Mouse (Mus musculus): ENCODE measurements around the gene Proca1. TPM values are rescaled to one million over a fixed set of nuclear protein-coding genes. Genes with fewer than 3 reads are reported as not detected.

Gene Proca1
- polyA plus RNA-seq, 1 experiment from 2014 or later: 2.9 TPM

DNA sequence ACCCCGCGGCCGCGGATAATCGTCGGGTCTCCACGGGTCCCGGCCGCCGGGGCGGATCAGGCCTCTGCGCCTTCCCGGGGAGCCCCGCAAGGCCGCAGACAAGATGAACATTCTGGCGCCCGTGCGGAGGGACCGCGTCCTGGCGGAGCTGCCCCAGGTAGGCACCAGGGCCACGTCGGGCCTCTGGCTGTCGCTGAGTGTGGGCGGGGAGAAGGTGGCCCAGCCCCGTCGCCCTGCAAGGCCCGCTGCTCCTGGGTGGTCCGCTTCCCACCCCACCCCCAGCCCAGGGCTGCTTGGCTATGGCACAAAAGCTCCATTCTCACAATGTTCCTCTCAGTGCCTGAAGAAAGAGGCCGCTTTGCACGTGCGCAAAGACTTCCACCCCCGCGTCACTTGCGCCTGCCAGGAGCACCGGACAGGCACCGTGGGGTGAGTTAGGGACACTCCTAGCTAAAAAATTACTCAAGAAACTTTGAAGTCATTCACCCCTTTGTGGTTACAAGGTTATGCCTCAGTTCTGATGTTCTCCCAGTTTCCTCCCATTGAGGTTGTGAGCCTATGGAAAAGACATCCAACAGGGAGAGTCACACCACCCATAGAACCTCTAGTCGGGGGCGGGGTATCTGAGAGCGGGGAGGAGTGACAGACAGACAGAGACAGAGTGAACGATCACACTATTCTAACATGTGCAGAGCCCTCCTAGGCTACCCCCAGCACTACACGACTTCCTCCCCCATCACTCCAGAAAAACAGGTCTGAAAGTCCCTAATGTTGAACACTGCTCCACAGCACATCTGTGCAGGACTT lies 3.8 kb upstream of the Proca1 start:
- WGBS: under 1% methylated on average over 42 of the region's 42 CpGs
- Histone ChIP-seq H3K9ac (peak overlapping the region; percentile 95), H3K4me3 (peak overlapping the region; percentile 71), H3K36me3 (peaks cover 32% of the 10 kb centered on the region), H3K27me3 (replicated peaks) (no peaks in the 10 kb centered on the region), H3K4me2 (replicated peaks) (peak overlapping the region; percentile 71), H3K27ac (peak overlapping the region; percentile 85), H3K9me3 (no peaks in the 10 kb centered on the region), H3K4me1 (peaks cover 14% of the 10 kb centered on the region)
- ATAC-seq (ENCODE audit: low FRiP score, low read depth): peak; percentile 90

DNA sequence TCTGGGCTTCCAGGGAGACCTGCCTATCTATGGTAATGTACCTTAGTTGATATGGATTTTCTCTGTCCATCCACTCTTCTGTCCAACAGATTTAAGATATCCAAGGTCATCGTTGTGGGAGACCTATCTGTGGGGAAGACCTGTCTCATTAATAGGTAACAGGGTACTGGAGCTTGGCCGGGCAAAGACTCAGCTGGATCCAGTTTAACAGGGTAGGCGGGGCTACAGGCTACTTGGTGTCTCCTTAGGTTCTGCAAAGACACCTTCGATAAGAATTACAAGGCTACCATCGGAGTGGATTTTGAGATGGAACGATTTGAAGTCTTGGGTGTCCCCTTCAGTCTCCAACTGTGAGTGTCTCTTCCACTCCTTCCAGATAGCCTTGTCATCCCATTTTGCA lies 3.2 kb upstream of the Proca1 start:
- WGBS: 67% methylated on average over 6 of the region's 6 CpGs

DNA sequence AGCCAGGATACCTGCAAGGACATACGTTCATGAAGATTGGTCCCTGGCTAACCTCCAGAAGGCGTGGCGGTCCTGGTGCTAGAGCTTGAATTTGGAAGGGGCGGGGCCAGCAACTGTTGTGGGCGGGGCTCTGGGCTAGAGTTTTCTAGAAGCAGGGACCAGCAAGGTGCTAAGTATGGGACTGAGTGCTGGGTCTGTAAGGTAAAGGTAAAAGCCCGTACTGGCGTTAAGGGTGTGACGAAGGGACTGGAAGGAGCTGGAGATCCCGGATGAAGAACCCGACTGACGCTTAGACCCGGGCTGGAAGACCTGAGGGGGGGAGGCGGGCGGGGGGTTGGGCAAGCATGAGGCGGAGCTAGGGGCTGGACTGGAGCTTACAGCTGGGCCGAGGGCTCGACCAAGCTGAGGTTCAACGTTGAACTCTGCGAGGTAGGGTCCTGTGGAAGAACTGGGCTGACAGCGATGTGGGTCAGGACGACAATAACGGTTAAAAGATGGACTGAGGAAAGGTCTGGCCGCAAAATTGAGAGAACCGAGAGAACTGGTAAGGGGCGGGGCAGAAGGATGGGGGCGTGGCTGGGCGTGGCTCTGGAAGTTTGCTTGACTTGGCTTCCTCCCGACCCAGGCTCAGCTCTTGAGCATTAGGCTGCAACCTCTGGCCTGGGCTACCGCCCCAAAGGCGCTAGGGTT lies 1.4 kb downstream of the Proca1 start:
- H3K4me1 ChIP-seq: peaks cover 20% of the 10 kb centered on the region
- H3K36me3 ChIP-seq: peaks cover 32% of the 10 kb centered on the region
- peak overlapping the region; percentile 23 for H3K4me3 ChIP-seq
- peak overlapping the region; percentile 51 for H3K4me2 ChIP-seq (replicated peaks)
- 6% methylated on average over 30 of the region's 30 CpGs for WGBS
- no peaks in the 10 kb centered on the region for H3K9me3 ChIP-seq
- no peak overlapping the region for H3K9ac ChIP-seq
- ATAC-seq (ENCODE audit: low FRiP score, low read depth): peak; percentile 51
- no peak overlapping the region for H3K27ac ChIP-seq
- H3K27me3 ChIP-seq (replicated peaks): no peaks in the 10 kb centered on the region

More for the DNA sequence above, 3.2 kb upstream of the Proca1 start:
- no peaks in the 10 kb centered on the region for H3K9me3 ChIP-seq
- H3K4me3 ChIP-seq: no peak overlapping the region
- H3K36me3 ChIP-seq: peaks cover 32% of the 10 kb centered on the region
- H3K4me1 ChIP-seq: peaks cover 20% of the 10 kb centered on the region
- no peaks in the 10 kb centered on the region for H3K27me3 ChIP-seq (replicated peaks)
- H3K4me2 ChIP-seq (replicated peaks): peak overlapping the region; percentile 71
- H3K9ac ChIP-seq: peak overlapping the region; percentile 95; the same call in 1 of the 2 replicates
- no peak overlapping the region for H3K27ac ChIP-seq
- no peak for ATAC-seq (ENCODE audit: low FRiP score, low read depth)

DNA sequence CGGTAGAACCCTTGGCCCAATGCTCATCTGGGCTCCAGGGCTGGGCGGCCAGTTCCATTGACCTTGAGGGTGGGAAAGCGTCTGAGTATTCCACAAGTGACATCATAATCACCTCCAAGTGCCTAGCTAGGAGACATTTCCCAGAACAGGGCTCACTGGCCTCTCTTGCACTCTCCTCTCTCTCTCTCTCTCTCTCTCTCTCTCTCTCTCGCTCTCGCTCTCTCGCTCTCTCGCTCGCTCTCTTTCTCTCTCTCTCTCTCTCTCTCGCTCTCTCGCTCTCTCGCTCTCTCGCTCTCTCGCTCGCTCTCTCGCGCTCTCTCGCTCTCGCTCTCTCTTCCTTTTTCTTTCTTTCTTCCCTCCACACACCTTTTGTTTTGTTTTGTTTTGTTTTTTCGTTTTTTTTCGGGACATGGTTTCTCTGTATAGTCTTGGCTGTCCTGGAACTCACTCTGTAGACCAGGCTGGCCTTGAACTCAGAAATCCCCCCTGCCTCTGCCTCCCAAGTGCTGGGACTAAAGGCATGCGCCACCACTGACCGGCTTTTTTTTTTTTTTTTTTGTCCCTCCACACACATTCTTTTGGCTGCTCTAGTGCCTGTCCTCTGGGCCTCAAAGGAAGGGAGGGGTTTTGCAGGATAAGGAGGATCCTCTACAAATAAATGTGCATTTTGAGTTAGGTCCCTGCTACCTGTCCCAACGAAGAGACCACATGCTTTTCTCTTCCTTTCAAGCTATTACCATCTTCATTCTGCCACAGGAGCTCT lies 2.1 kb downstream of the Proca1 start:
- no peak for ATAC-seq (ENCODE audit: low FRiP score, low read depth)
- Histone ChIP-seq H3K4me2 (replicated peaks) (peak overlapping the region; percentile 51), H3K27ac (no peak overlapping the region), H3K27me3 (replicated peaks) (no peaks in the 10 kb centered on the region), H3K9me3 (no peaks in the 10 kb centered on the region), H3K36me3 (peaks cover 32% of the 10 kb centered on the region), H3K4me3 (peak overlapping the region; percentile 23; the same call in 1 of the 2 replicates), H3K9ac (no peak overlapping the region), H3K4me1 (peaks cover 13% of the 10 kb centered on the region)
- 68% methylated on average over 23 of the region's 23 CpGs for WGBS

DNA sequence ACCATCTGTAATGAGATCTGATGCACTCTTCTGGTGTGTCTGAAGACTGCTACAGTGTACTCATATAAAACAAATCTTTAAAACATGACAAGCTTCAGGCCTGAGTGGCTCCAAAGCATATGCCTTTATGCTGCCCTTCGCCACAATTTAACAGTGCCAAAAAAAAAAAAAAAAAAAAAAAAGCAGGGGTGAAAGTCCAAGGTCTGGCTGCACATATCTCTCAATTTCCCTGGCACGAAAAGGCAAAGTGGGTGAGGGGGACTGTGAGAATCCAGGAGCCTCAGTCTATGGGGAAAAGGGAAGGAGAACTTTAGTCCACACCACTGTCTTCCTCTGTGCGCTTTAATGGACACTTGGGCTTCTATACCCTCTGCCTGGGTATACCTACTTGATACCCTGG lies 9.2 kb downstream of the Proca1 start:
- Histone ChIP-seq H3K36me3 (peaks cover 24% of the 10 kb centered on the region), H3K9ac (no peak overlapping the region), H3K27ac (no peak overlapping the region), H3K4me3 (no peak overlapping the region), H3K27me3 (replicated peaks) (no peaks in the 10 kb centered on the region), H3K9me3 (no peaks in the 10 kb centered on the region), H3K4me1 (peaks cover 32% of the 10 kb centered on the region), H3K4me2 (replicated peaks) (no peak overlapping the region)
- ATAC-seq (ENCODE audit: low FRiP score, low read depth): no peak
- 100% methylated on average over 3 of the region's 3 CpGs for WGBS

DNA sequence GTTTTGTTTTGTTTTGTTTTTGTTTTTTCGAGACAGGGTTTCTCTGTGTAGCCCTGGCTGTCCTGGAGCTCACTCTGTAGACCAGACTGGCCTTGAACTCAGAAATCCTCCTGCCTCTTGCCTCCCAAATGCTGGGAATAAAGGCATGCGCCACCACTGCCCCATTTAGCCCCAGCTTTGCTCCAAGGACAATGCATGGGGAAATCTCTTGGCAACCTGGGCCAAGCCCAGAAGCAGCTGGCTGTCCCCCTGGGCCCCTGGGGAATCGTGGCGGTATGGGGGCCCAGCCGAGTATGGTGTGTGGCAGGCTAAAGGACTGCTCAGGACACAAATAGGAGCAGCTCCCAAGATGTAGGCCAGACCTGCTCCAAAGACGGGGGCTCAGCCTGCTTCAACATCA lies 11.1 kb downstream of the Proca1 start:
- peaks cover 43% of the 10 kb centered on the region for H3K36me3 ChIP-seq
- peak overlapping the region; percentile 76; the same call in 1 of the 2 replicates for H3K27ac ChIP-seq
- H3K4me3 ChIP-seq: no peak overlapping the region
- no peaks in the 10 kb centered on the region for H3K27me3 ChIP-seq (replicated peaks)
- no peak overlapping the region for H3K9ac ChIP-seq
- WGBS: 51% methylated on average over 6 of the region's 6 CpGs
- peaks cover 32% of the 10 kb centered on the region for H3K4me1 ChIP-seq
- no peak overlapping the region for H3K4me2 ChIP-seq (replicated peaks)
- H3K9me3 ChIP-seq: no peaks in the 10 kb centered on the region
- ATAC-seq (ENCODE audit: low FRiP score, low read depth): no peak

DNA sequence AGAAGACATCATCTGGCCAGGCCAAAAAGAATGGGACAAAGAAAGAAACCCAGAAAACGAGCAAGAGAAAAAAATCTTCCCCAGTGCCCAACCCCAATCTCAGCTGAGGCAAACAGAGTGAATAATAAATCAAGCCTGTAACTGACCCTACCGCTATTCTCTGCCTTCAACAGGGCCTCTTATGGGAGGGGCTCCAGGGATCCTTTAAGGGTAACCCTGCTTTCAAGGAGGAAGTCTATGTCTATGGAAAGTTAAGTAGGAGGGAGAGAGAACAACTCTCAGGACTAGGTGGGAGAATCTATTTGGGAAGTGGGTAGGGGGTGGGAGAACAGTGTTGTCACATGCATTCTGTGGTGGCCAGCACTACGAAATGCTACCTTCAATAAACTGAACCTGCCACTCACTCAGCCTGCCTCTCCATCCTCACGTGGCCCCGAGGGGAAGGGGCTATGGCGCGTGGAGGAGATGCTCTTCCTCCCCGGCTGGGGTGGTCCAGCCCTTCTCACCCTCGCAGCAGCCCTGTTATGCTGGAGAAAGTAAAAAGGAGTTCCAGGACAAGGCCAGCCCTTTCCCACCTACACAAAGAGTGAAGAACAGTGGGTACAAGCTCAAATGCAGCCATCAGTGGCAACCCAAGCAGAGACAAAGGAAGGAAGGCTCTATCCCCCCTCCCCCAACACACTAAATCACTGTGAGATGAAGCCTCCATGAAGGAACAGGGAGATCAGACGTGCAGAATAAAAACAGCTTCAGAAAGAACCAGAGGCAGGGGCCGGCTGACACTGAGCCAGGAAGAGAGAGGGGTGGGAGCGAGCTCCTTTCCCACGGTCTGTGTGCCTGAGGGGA lies 12.4 kb downstream of the Proca1 start:
- peaks cover 32% of the 10 kb centered on the region for H3K4me1 ChIP-seq
- no peaks in the 10 kb centered on the region for H3K27me3 ChIP-seq (replicated peaks)
- no peaks in the 10 kb centered on the region for H3K9me3 ChIP-seq
- ATAC-seq (ENCODE audit: low FRiP score, low read depth): peak; percentile 74
- H3K36me3 ChIP-seq: peaks cover 56% of the 10 kb centered on the region
- 0 out of 2 replicates have a peak overlapping the region, but pooled peaks have one; percentile 2 for H3K9ac ChIP-seq
- peak overlapping the region; percentile 76 for H3K27ac ChIP-seq
- no peak overlapping the region for H3K4me3 ChIP-seq
- 25% methylated on average over 13 of the region's 13 CpGs for WGBS
- H3K4me2 ChIP-seq (replicated peaks): peak overlapping the region; percentile 30

DNA sequence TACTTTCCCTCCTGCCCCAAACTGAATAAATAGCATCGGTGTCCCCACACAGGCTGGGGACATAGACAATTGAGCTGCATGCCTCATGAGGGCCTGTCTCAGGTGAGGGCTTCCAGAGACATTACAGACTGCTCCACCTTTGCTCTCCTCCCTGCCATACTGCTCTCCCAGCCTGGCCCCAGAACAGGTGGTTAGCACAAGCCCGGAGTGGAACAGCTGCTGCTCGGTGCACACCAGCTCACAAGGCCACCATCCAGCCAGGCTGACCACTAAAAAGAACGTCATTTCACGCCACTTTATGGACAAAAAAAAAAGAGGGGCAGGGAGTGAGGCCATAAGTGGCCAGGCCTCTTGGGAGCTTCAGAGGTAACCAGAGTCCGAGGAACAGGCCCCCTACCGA lies 14.0 kb downstream of the Proca1 start:
- no peaks in the 10 kb centered on the region for H3K9me3 ChIP-seq
- H3K4me2 ChIP-seq (replicated peaks): no peak overlapping the region
- H3K36me3 ChIP-seq: peaks cover 72% of the 10 kb centered on the region
- no peak overlapping the region for H3K9ac ChIP-seq
- no peak for ATAC-seq (ENCODE audit: low FRiP score, low read depth)
- H3K27ac ChIP-seq: no peak overlapping the region
- H3K4me3 ChIP-seq: no peak overlapping the region
- H3K4me1 ChIP-seq: peaks cover 32% of the 10 kb centered on the region
- no peaks in the 10 kb centered on the region for H3K27me3 ChIP-seq (replicated peaks)
- 61% methylated on average over 7 of the region's 7 CpGs for WGBS

DNA sequence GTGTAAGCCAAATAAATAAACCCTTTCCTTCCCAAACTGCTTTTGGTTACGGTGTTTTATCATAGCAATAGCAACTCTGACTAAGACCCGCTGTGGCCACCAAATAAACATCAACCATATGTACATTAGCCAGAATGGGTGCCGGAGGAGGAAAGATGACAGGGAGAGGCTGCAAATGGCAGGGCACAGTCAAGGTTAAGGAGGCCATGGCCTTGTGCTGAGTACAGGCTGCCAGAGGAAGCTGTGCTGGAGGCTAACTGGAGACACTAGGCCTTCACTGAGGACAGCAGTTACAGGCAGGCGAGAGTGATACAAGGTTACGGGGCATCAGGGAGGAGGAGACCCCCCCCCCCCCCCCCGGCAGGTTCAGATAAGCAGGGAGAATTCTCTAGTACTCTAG lies 16.7 kb downstream of the Proca1 start:
- Histone ChIP-seq H3K9me3 (no peaks in the 10 kb centered on the region), H3K36me3 (peaks cover 88% of the 10 kb centered on the region), H3K4me1 (peaks cover 25% of the 10 kb centered on the region), H3K4me3 (no peak overlapping the region), H3K9ac (no peak overlapping the region), H3K4me2 (replicated peaks) (no peak overlapping the region), H3K27ac (no peak overlapping the region), H3K27me3 (replicated peaks) (no peaks in the 10 kb centered on the region)
- ATAC-seq (ENCODE audit: low FRiP score, low read depth): no peak
- 96% methylated on average over 6 of the region's 6 CpGs for WGBS

DNA sequence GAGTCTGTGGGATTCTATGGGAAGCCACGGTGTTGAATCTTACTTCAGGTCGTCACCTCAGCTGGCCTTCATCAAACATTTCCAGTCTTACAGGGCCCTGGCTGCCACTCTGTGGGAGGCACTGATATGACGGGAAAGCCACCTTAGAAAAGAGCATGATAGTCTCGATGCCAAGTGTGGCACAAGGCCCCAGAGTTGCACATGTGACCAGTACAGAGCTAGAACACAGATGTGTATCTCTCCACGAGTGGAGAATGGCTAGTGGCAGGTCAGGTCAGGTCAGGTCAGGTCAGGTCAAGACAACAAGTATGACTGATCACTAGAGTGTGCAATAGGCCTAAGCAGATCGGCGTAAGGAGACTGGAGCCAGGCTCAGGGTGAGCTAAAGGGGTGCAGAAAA lies 17.4 kb downstream of the Proca1 start:
- 71% methylated on average over 7 of the region's 7 CpGs for WGBS
- ATAC-seq (ENCODE audit: low FRiP score, low read depth): no peak
- peaks cover 94% of the 10 kb centered on the region for H3K36me3 ChIP-seq

DNA sequence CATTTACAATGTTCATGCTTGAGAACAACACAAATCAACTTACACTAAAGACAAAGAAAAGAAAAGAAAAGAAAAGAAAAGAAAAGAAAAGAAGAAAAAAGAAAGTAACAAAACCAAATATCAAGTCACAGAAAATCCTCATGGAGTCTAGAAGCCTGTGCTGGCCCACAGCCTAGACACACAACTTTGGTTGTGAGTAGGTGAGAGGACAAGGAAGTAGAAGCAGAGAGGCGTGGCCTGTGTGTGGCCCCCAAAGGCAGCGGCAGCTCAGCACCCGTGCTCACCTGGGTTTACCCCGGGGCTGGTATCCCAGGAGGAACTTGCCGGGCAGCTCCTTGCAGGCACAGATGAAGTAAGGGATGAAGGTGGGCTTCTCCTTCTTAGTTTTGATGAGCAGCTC lies 18.3 kb downstream of the Proca1 start:
- Histone ChIP-seq H3K9ac (no peak overlapping the region), H3K9me3 (no peaks in the 10 kb centered on the region), H3K4me1 (peaks cover 8% of the 10 kb centered on the region), H3K36me3 (peaks cover 98% of the 10 kb centered on the region), H3K4me3 (no peak overlapping the region), H3K27ac (no peak overlapping the region), H3K4me2 (replicated peaks) (no peak overlapping the region), H3K27me3 (replicated peaks) (no peaks in the 10 kb centered on the region)
- WGBS: 93% methylated on average over 5 of the region's 5 CpGs
- no peak for ATAC-seq (ENCODE audit: low FRiP score, low read depth)

More for the DNA sequence above, 17.4 kb downstream of the Proca1 start:
- Histone ChIP-seq H3K27me3 (replicated peaks) (no peaks in the 10 kb centered on the region), H3K4me3 (no peak overlapping the region), H3K9me3 (no peaks in the 10 kb centered on the region), H3K4me2 (replicated peaks) (no peak overlapping the region), H3K27ac (no peak overlapping the region), H3K4me1 (peaks cover 17% of the 10 kb centered on the region), H3K9ac (no peak overlapping the region)

All from neural tube, embryonic 12.5 days (tissue).